Mouse (Mus musculus) heart, postnatal 36 days (tissue): ENCODE measurements at regions not wholly inside any gene's neighbourhood (a gene's known extent, or its start where the extent isn't known, plus 50 kb on each side); places are given as distances from the start of the nearest gene placed in this dataset.
"Not testable (repeated sequence)": the region's sequence is repeated elsewhere in the genome, so short reads cannot be mapped to it uniquely, and the experiment has no call there.

ENCODE experiments used
- DNase-seq, 2 experiments: peaks; one replicate each; pipeline ENCODE4 v3.0.0; 2021 to 2022
- intact Hi-C: fragments of 180-260 bp; cut with DNase I; formaldehyde crosslinking; loops from one replicate; pipeline ENCODE4 v1.15.1; 2025

- no peak for DNase-seq
- intact Hi-C loops, result no loop called here
Measured at GRCm38 (mm10) chr4:22130511-22130910, 199.4 kb downstream of the Faxc start.

DNA sequence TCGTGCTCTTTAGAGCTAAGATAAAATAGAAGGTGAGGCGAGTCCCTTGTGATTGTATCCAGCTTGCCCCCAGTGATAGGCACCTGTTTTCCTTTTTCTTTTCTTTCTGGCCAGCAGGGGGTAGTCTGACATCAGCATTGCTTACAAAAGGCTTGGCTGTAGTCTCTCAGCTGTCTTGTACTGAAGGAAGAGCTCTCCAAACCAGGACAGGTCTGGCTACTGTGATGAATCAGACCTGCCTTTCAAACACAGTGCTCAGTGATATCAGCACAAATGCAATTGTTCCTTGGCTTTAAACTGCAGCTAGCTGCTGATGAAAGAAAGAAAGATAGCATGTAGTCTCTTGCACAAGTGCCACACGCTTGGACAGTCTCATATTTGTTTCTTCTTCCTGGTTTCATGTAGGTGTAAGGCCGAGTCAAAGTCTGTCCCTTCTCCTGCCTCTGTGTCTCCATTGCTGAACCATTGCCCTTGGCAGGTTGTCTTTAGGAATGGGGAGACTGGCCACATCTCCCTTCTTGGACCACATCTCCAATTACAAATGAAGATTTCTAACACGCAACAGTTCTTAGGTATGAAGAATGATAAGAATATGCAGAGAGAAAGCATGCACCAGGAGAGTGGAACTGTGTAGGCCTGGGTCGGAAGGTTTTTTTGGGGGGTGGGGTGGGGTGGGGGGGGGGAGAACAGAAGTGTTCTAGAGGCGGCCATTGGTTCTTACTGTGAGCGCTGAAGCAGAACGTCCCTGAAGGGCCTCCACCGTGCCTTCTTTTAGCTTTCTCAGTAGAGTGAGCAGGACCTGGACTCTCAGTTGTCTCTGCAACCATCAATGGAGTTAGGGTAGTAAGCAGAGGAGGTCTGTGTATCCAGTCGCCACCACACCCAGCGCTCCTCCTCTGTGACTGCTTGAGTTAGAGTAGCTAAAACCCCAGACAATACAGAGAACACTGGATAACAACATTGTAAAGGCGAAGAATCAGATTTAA lies 200.9 kb downstream of the Faxc start:
- intact Hi-C loops, result no loop called here
- DNase-seq, result peak in 1 of 2 experiments; percentile 7

DNA sequence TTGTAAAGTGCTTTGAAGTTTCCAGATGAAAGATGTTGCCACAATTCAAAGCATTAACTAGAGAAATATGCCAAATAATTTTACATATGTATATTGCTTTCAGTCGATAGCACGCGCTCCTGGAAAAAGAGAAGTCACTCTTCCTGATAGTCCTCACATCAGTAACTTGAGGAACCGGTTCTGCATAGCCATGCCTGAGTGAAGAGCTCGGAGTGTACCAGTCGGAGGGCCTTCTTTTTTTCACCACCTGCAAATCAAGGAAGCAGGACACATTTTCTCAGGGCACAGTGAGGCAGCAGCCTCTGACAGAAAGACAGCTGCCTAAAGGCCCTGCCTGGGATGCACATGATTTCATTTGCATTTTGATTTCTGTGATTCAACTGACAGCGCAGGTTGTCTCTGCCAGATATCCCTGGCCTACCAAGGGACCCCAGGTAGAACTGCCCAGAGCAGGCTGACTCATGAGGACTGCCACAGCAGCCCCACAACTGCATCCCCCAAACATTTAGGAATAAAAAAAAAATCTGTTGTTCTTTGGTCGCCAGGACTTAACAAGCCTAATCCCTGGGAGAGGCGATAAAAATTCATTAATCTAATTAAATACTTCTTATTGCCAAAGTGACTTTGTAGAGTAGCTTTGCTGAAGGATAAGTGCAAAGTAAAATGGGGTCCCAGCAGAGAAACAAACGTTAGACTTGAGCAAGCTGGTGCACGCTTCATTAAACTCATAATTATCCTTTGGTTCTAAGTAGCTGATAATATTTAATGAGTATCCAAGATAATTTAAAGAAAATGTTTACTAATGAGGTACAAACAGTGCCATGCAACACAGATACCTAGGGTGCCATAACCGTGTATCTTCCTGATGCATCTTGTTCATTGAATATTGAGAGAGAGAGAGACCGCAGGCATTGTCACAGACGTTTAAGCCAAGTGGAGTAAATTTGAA lies 202.7 kb downstream of the Faxc start:
- DNase-seq, result no peak
- intact Hi-C loops, result no loop called here

DNA sequence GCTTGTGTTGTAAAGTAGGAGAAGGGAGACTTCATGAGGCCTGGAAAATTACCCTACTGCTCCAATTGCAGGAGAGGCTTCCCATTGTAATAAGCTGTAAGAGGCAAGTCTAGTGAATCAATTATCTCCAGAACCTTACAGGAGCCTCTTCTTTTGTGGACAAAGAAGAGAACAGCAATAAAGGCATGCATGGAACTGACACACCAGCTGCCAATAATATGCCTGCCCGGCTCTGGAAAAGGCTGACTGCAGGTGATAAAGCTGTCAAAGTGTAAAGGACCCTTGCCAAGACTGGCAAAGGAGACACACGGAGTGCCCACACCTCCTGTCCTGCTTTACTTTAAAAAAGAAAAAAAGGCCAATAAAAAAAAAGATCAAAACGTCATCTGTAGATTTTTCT lies 209.0 kb downstream of the Faxc start:
- intact Hi-C loops, result no loop called here

GRCm38 (mm10) chr4:22143546-22143945 lies 212.4 kb downstream of the Faxc start:
- intact Hi-C loops, result no loop called here
- no peak for DNase-seq

More for the DNA sequence above, 209.0 kb downstream of the Faxc start:
- no peak for DNase-seq

DNA sequence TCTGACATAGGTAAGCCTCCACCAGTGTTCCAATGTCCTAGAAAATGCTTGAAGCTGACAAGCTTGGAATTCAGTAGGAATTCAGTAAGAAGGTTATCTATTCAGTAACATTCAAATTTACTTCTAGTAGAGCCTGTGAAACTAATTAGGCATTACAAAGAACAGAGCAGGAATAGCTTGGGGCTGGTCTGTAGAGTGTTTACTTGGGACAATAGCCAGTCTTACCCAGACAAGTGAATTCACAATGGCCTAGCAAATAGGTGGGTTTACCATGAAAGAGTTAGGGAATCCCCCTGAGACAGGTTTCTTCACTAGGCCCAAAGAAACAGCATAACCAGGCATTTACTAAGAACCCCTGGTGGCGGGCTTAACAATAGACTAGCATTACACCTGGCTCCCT lies 212.5 kb upstream of the Fbxl4 start:
- intact Hi-C loops, result not testable (repeated sequence)

GRCm38 (mm10) chr4:22146648-22147409 lies 210.5 kb upstream of the Fbxl4 start:
- intact Hi-C loops, result no loop called here
- no peak for DNase-seq

More for the DNA sequence above, 212.5 kb upstream of the Fbxl4 start:
- not testable (repeated sequence) for DNase-seq

DNA sequence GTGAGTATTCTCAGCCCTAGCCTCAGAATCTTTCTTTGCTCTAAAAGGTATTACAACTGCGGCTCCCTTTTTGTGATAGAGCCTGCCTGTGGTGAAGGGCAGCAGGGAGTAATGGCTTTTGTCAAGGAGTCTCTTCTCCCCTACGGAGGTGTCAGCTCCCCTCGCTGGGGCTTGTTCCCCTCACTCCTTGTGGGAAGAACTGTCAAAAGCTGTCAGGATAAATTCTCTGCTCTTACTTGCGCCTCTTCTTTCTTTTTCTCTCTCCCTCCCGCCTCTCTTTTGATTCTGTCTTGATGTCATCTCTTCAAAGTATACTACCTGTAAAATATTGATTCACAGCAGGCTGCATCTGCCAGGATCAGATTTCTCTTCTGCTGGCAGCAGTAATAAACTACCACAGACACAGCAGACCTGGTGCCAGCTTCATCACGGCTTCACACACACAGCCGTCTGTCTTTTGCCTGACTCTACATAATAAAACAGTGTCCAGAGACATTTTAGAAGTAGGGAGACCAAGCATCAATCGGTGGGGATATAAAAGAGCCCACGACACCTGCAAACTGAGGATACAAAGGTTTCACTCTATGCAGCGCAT lies 205.3 kb upstream of the Fbxl4 start:
- intact Hi-C loops, result no loop called here

GRCm38 (mm10) chr4:22152971-22153544 lies 204.3 kb upstream of the Fbxl4 start:
- no peak for DNase-seq
- intact Hi-C loops, result no loop called here

More for the DNA sequence above, 205.3 kb upstream of the Fbxl4 start:
- DNase-seq, result no peak

DNA sequence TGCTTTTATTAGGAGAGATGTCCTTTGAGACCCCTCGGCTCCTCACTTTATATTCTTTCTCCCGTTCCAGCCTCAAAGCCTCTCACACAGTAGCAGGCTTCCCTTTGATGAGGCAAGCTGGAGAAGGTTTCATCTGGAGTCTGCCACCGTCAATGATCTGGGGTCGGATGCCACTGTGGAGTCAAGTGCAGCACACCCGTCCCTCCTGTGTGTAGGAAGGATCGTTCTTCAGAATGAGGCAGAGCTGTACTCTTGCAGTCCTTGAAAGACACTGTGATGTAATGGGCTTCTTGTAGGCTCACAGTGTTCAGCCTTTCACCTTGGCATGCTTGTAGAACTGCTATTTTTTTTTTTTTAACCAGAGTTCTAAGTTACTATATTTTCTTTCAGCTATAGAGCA lies 203.7 kb upstream of the Fbxl4 start:
- DNase-seq, result no peak
- intact Hi-C loops, result no loop called here

- intact Hi-C loops, result no loop called here
- no peak for DNase-seq
Measured at GRCm38 (mm10) chr4:22186422-22186821, 170.9 kb upstream of the Fbxl4 start.

- intact Hi-C loops, result no loop called here
- DNase-seq, result no peak
Measured at GRCm38 (mm10) chr4:22188141-22189006, 169.0 kb upstream of the Fbxl4 start.

- DNase-seq, result no peak
- intact Hi-C loops, result no loop called here
Measured at GRCm38 (mm10) chr4:22196501-22196900, 160.8 kb upstream of the Fbxl4 start.

DNA sequence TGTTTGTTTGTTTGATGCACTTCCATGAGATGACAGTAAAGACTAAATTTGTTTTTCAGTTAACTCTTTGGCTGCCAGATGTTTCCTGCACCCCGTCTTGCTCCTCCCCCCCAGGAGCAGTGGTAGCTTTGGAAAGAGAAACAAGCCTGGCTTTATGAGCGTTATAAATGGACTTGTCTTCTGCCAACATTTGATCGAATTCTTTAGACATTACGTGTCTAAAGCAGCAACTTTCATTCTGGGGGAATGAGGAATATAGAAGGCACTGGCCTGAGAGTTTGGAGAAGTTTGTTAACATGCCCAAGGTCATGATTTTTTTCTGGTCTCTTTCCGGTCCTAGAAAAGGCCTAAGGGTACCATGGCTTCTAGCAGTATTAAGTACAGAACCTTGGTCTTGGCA lies 148.8 kb upstream of the Fbxl4 start:
- no peak for DNase-seq
- intact Hi-C loops, result no loop called here

- intact Hi-C loops, result no loop called here
- DNase-seq, result no peak
Measured at GRCm38 (mm10) chr4:22237640-22238039, 119.7 kb upstream of the Fbxl4 start.

DNA sequence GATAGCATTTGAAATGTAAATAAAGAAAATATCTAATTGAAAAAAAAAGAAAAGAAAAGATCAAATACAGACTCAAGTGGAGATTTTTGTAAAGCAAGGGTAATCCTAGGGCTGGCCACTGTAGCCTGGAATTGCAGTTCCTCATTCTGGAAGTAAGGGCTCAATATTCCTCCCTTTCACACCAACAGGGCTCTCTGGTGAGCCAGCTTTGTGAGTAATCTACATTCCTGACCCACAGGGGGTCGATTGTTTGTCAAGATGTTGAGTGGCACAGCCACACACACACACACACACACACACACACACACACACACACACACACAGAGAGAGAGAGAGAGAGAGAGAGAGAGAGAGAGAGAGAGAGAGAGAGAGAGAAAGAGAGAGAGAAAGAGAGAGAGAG lies 107.1 kb upstream of the Fbxl4 start:
- intact Hi-C loops, DNase-seq: not testable (repeated sequence)

DNA sequence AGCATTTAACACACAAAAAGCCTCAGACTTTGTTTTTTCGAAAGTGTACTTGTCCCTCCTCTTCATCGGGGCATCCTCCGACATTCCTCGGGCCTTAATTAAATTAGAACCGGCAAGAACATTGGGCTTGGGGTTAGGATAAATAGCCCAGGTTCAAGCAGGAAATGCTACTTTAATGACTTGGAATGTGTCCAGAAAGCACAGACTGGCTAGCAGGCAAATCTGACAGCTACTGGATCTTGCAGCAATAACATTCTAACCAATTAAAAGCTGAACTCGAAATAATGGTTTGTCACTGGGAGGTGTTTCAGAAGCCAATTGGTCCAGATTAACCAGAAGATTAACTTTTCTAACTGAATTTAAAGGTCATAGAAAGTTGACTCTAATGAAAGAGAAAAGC lies 93.4 kb upstream of the Fbxl4 start:
- intact Hi-C loops, result no loop called here
- DNase-seq, result no peak

GRCm38 (mm10) chr4:22269064-22269463 lies 88.3 kb upstream of the Fbxl4 start:
- no peak for DNase-seq
- intact Hi-C loops, result no loop called here

- intact Hi-C loops, result no loop called here
- DNase-seq, result no peak
Measured at GRCm38 (mm10) chr4:22274178-22274577, 83.2 kb upstream of the Fbxl4 start.
